Mouse (Mus musculus) lung, adult 2 months (tissue): ENCODE results near the gene Bbx. TPM values are rescaled to one million over a fixed set of nuclear protein-coding genes. Genes with fewer than 3 reads are reported as not detected.

Experiments
- DNase-seq: peaks from one replicate; pipeline ENCODE4 v3.0.0; 2022
- H3K4me1 ChIP-seq: fragments of 200-500 bp; 2 replicates; pipeline ENCODE4 v1.6.1; 2011; ENCODE audit warnings: low read length; ENCODE audit not compliant: control insufficient read depth, insufficient read depth
- H3K4me3 ChIP-seq: fragments of 200-500 bp; replicated peaks from 2 replicates; pipeline ENCODE3; 2011; ENCODE audit warnings: low read depth, mild to moderate bottlenecking, control low read depth, low read length; ENCODE audit errors: extremely low read depth
- CTCF ChIP-seq: fragments of 200-500 bp; IDR thresholded peaks from 2 replicates; pipeline ENCODE4 v1.5.1; 2011; ENCODE audit warnings: mild to moderate bottlenecking, low read length, control low read depth; ENCODE audit not compliant: insufficient read depth
- POLR2A ChIP-seq: fragments of 200-500 bp; IDR thresholded peaks from 2 replicates; pipeline ENCODE4 v1.6.1; 2011; ENCODE audit warnings: low read depth, mild to moderate bottlenecking, control low read depth, low read length, borderline replicate concordance; ENCODE audit errors: extremely low read depth
- WGBS: fragments of 180-500 bp; shearing (Covaris S2); methylation state at CpG from one replicate; pipeline ENCODE4 v1.1.7; 2018; 5-methylcytosine and 5-hydroxymethylcytosine counted together
- polyA plus RNA-seq: library from polyadenylated mRNA; depleted of rRNA; stranded (reverse); fragments of >200 nt; gene quantifications from 2 replicates; pipeline ENCODE4 v1.2.3, GENCODE M21; 2012

The Bbx gene
- polyA plus RNA-seq, 1 experiment = 6.8 TPM

GRCm38 (mm10) chr16:50189108-50189507 is 243.1 kb downstream of the Bbx start:
- 58% methylated on average over 6 of the region's 6 CpGs for WGBS
- no peaks in the 10 kb centered on the region for H3K4me1 ChIP-seq

GRCm38 (mm10) chr16:50186604-50187003 is 245.6 kb downstream of the Bbx start:
- 58% methylated on average over 6 of the region's 6 CpGs for WGBS
- DNase-seq = no peak
- Histone ChIP-seq H3K4me3 (no peak overlapping the region), H3K4me1 (no peaks in the 10 kb centered on the region)
- TF ChIP-seq CTCF (no peak), POLR2A (no peak)

More at GRCm38 (mm10) chr16:50189108-50189507, 243.1 kb downstream of the Bbx start:
- no peak for TF ChIP-seq CTCF
- no peak for TF ChIP-seq POLR2A
- DNase-seq = no peak
- H3K4me3 ChIP-seq = no peak overlapping the region

- peak; percentile 25 for DNase-seq
- Histone ChIP-seq H3K4me3 (no peak overlapping the region), H3K4me1 (no peaks in the 10 kb centered on the region)
- 19% methylated on average over 5 of the region's 5 CpGs for WGBS
- TF ChIP-seq CTCF (no peak), POLR2A (no peak)
Observed at GRCm38 (mm10) chr16:50185041-50185440, 247.1 kb downstream of the Bbx start.

GRCm38 (mm10) chr16:50182988-50183387 is 249.2 kb downstream of the Bbx start:
- DNase-seq = no peak
- WGBS = 57% methylated on average over 8 of the region's 8 CpGs
- TF ChIP-seq CTCF (no peak), POLR2A (no peak)
- no peaks in the 10 kb centered on the region for H3K4me1 ChIP-seq
- no peak overlapping the region for H3K4me3 ChIP-seq

GRCm38 (mm10) chr16:50182561-50182960 is 249.6 kb downstream of the Bbx start:
- no peak for DNase-seq
- no peaks in the 10 kb centered on the region for H3K4me1 ChIP-seq
- no peak for TF ChIP-seq POLR2A
- TF ChIP-seq CTCF = no peak
- no peak overlapping the region for H3K4me3 ChIP-seq
- 75% methylated on average over 10 of the region's 10 CpGs for WGBS

- WGBS = 46% methylated on average over 7 of the region's 7 CpGs
- DNase-seq = no peak
- Histone ChIP-seq H3K4me3 (no peak overlapping the region), H3K4me1 (no peaks in the 10 kb centered on the region)
- TF ChIP-seq POLR2A (no peak), CTCF (no peak)
Observed at GRCm38 (mm10) chr16:50172760-50173159, 259.4 kb downstream of the Bbx start.

GRCm38 (mm10) chr16:50170812-50171211 is 261.4 kb downstream of the Bbx start:
- no peak for DNase-seq
- H3K4me1 ChIP-seq = no peaks in the 10 kb centered on the region
- TF ChIP-seq CTCF = no peak
- no peak for TF ChIP-seq POLR2A
- H3K4me3 ChIP-seq = no peak overlapping the region
- WGBS = 96% methylated on average over 5 of the region's 5 CpGs

- no peak for TF ChIP-seq POLR2A
- TF ChIP-seq CTCF = no peak
- no peaks in the 10 kb centered on the region for H3K4me1 ChIP-seq
- H3K4me3 ChIP-seq = no peak overlapping the region
- DNase-seq = no peak
- WGBS = 60% methylated on average over 10 of the region's 10 CpGs
Observed at GRCm38 (mm10) chr16:50167983-50168299, 264.2 kb downstream of the Bbx start.

- WGBS = 78% methylated on average over 16 of the region's 16 CpGs
- H3K4me1 ChIP-seq = no peaks in the 10 kb centered on the region
- no peak overlapping the region for H3K4me3 ChIP-seq
- TF ChIP-seq POLR2A (no peak), CTCF (no peak)
- no peak for DNase-seq
Observed at GRCm38 (mm10) chr16:50167231-50167982, 264.8 kb downstream of the Bbx start.
